Mouse (Mus musculus) liver, postnatal 0 days (tissue): ENCODE measurements at regions not wholly inside any gene's neighbourhood (a gene's known extent, or its start where the extent isn't known, plus 50 kb on each side); places are given as distances from the start of the nearest gene placed in this dataset.

Source experiments
- ATAC-seq: fragments of 200-750 bp; cut with Nextera tagmentation; 2 replicates; pipeline ENCODE4 v1.8.0; 2017; ENCODE audit warnings: mild to moderate bottlenecking, moderate library complexity
- DNase-seq: peaks from one replicate; pipeline ENCODE4 v3.0.0-alpha.2; 2016
- H3K27ac ChIP-seq: fragments of 300-500 bp; sonication (generic); 2 replicates; pipeline ENCODE4 v1.5.1; 2014; ENCODE audit warnings: antibody characterized with exemption, moderate library complexity, mild to moderate bottlenecking, low read depth
- H3K27me3 ChIP-seq: fragments of 300-500 bp; sonication (generic); 2 replicates; pipeline ENCODE4 v1.6.1; 2014; ENCODE audit warnings: low read length, control low read depth, mixed read lengths; ENCODE audit not compliant: insufficient read depth
- H3K36me3 ChIP-seq: fragments of 300-500 bp; sonication (generic); replicated peaks from 2 replicates; pipeline ENCODE4 v1.6.1; 2014; ENCODE audit warnings: mild to moderate bottlenecking, control low read depth, low read length, moderate library complexity, mixed read lengths; ENCODE audit not compliant: insufficient read depth
- H3K4me1 ChIP-seq: fragments of 300-500 bp; sonication (generic); 2 replicates; pipeline ENCODE4 v1.6.1; 2014; ENCODE audit warnings: antibody characterized with exemption, mild to moderate bottlenecking, control low read depth; ENCODE audit not compliant: insufficient read depth
- H3K4me2 ChIP-seq: fragments of 300-500 bp; sonication (generic); 2 replicates; pipeline ENCODE4 v1.6.1; 2014; ENCODE audit warnings: low read depth, mild to moderate bottlenecking, low read length, moderate library complexity, mixed read lengths
- H3K4me3 ChIP-seq: fragments of 300-500 bp; sonication (generic); 2 replicates; pipeline ENCODE4 v1.5.1; 2014; ENCODE audit warnings: low read depth, low read length
- H3K9ac ChIP-seq: fragments of 300-500 bp; sonication (generic); replicated peaks from 2 replicates; pipeline ENCODE4 v1.6.1; 2014; ENCODE audit warnings: mild to moderate bottlenecking, moderate library complexity
- H3K9me3 ChIP-seq: fragments of 300-500 bp; sonication (generic); 2 replicates; pipeline ENCODE4 v1.6.1; 2016; ENCODE audit warnings: mild to moderate bottlenecking, control low read depth, low read length, mixed read lengths
- CTCF ChIP-seq: sonication (generic); IDR thresholded peaks from 2 replicates; pipeline ENCODE4 v1.5.1; 2016; ENCODE audit warnings: antibody characterized with exemption, low read depth
- EP300 ChIP-seq: IDR thresholded peaks from 2 replicates; pipeline ENCODE4 v1.6.1; 2016; ENCODE audit warnings: antibody characterized with exemption, low read depth, mild to moderate bottlenecking
- WGBS: fragments of 180-500 bp; shearing (Covaris S2); extraction: QIAGEN DNeasy Blood & Tissue Kit; methylation state at CpG from one replicate; pipeline ENCODE4 v1.1.7; 2014; ENCODE audit not compliant: insufficient replicate concordance; 5-methylcytosine and 5-hydroxymethylcytosine counted together

DNA sequence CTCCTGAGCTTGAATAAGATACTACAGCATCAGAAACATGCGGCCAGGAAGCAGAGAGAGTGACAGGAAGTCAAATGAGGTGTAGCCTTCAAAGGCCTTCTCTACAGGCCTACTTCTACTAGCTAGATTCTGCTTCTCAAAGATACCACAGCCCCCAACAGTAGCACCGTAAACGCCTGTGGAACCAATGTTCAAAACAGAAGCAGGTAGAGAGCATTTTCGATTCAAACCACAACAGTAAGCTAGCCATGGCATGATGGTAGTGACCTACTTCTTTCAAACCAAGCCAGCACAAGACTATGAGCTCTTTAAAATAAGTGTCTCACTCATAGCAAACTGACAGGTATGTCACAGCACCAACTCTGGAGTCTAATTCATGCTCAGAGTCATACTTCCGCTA is 134.0 kb upstream of the Kcnh8 start:
- Histone ChIP-seq H3K9ac (no peak overlapping the region), H3K36me3 (no peaks in the 10 kb centered on the region), H3K4me3 (no peak overlapping the region), H3K9me3 (no peaks in the 10 kb centered on the region), H3K4me1 (no peaks in the 10 kb centered on the region), H3K4me2 (no peak overlapping the region), H3K27ac (no peak overlapping the region), H3K27me3 (no peaks in the 10 kb centered on the region)
- DNase-seq (no peak), ATAC-seq (no peak)
- TF ChIP-seq CTCF (no peak), EP300 (no peak)
- 78% methylated on average over 5 of the region's 5 CpGs for WGBS

DNA sequence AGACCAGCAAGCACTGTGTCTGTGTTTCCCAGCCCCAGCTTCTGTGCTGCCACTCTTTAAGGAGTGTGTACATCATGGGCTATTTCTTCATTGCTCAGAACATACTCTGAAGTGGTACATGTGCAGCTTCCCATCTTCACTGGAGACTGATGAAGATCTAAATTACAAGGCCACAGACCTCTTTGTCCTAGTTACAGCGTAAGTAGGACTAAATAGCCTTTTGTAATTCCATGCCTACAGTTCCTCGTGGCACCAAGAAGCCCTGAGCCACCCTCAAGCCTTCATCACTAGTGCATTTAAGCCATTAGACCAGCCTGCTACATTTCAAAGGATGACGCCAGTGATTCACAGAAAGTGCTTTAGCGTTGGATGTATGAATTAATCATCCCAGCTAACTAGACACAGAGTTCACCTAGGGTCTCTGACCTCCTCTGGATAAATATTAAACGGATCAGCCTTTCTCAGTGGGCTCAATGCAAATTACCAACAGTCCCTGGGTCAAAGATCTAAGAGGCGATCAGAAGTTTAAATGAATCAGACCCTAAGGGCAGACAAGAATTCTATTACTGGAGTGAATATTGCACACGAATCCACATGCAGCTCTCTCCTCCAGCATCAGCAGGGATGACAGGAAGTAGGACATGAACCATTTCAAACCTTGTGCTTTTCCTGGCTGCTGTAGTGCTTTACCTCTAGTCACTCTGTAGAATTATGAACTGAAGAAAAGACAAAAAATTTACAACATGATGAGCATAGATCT is 123.0 kb upstream of the Kcnh8 start:
- ATAC-seq (no peak), DNase-seq (no peak)
- Histone ChIP-seq H3K27me3 (no peaks in the 10 kb centered on the region), H3K9me3 (no peaks in the 10 kb centered on the region), H3K9ac (no peak overlapping the region), H3K4me3 (no peak overlapping the region), H3K36me3 (no peaks in the 10 kb centered on the region), H3K27ac (no peak overlapping the region), H3K4me1 (no peaks in the 10 kb centered on the region), H3K4me2 (no peak overlapping the region)
- TF ChIP-seq CTCF (no peak), EP300 (no peak)
- 69% methylated on average over 7 of the region's 7 CpGs for WGBS

DNA sequence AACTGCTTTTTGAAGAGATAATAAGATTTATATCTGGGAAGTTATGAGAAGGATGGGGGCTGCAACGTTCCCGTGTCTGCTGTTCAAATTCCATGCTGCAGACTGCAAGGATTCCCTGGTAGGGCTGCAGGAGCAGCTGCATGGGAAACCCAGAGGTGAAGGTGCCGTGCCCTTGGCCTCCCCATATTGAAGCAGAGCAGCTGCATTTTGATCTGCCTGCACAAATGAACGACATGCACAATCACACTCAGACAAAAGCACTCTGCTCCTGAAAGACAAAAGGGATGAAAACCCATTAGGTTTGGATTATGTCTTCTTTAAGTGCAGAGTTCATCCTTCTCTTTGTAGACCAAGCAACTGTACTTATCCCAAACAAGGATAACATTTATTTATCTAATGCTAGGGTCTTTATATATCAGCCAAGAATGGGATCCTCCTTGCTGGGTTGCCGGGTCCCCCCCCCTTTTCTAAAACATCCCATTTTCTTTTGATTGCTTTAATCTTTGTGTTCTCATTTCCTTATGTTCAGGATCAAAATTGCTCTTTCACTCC is 122.3 kb upstream of the Kcnh8 start:
- Histone ChIP-seq H3K4me1 (no peaks in the 10 kb centered on the region), H3K27me3 (no peaks in the 10 kb centered on the region), H3K9ac (no peak overlapping the region), H3K4me3 (no peak overlapping the region), H3K4me2 (no peak overlapping the region), H3K27ac (no peak overlapping the region), H3K9me3 (no peaks in the 10 kb centered on the region), H3K36me3 (no peaks in the 10 kb centered on the region)
- ATAC-seq (no peak), DNase-seq (no peak)
- TF ChIP-seq CTCF (no peak), EP300 (no peak)
- 58% methylated on average over 5 of the region's 5 CpGs for WGBS

DNA sequence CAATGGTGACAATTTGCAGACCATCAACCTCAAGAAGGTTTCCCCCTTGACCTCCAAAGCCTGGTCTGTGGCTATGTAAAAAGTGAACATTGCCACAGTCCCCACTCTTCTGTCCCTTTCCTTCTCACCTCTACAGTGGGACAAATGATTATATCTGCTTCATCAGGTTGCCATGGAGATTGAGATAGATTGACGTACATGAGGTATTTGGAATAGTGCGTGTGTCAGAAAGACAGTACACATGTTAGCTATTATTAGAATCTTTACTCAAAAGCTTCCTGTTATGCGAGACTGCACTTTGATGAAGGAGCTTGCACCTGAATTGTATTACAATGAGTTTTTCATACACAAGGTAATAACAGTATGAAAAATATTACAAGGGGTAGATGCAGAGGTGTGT is 95.7 kb upstream of the Kcnh8 start:
- H3K36me3 ChIP-seq = no peaks in the 10 kb centered on the region
- H3K9ac ChIP-seq = no peak overlapping the region
- no peaks in the 10 kb centered on the region for H3K27me3 ChIP-seq
- H3K4me1 ChIP-seq = no peaks in the 10 kb centered on the region
- ATAC-seq (no peak), DNase-seq (no peak)
- H3K4me2 ChIP-seq = no peak overlapping the region
- WGBS = 71% methylated on average over 3 of the region's 3 CpGs
- H3K27ac ChIP-seq = no peak overlapping the region
- H3K4me3 ChIP-seq = no peak overlapping the region
- no peaks in the 10 kb centered on the region for H3K9me3 ChIP-seq
- TF ChIP-seq CTCF (no peak), EP300 (no peak)

DNA sequence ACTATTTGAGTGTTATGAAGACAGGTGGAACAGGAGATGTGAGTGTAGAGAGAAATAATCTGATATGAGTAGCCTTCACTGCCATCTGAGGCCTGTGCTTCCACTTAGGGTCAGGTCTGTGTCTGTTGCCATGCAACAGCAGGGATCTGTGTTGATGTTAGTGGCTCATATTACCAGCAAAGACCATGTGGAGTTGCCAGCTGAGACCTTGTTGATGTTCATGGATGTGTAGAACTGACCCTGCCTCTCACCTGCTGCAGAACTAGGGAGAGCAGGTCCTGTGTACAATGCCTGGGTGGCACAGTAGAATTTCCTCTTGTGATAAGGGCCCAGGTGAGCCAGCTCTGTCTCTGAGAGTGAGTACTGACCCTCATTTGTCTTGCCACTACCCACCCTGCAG is 72.2 kb upstream of the Kcnh8 start:
- no peaks in the 10 kb centered on the region for H3K36me3 ChIP-seq
- no peaks in the 10 kb centered on the region for H3K27me3 ChIP-seq
- ATAC-seq (no peak), DNase-seq (no peak)
- no peak overlapping the region for H3K4me2 ChIP-seq
- no peaks in the 10 kb centered on the region for H3K9me3 ChIP-seq
- H3K4me3 ChIP-seq = no peak overlapping the region
- no peaks in the 10 kb centered on the region for H3K4me1 ChIP-seq
- H3K27ac ChIP-seq = no peak overlapping the region
- TF ChIP-seq EP300 (no peak), CTCF (no peak)
- no peak overlapping the region for H3K9ac ChIP-seq
